Mouse (Mus musculus) MEL (cell line): ENCODE results near the gene Olfr1511. TPM values are rescaled to one million over a fixed set of nuclear protein-coding genes. Genes with fewer than 3 reads are reported as not detected.

Source experiments
- DNase-seq: peaks from one replicate; pipeline ENCODE4 v3.0.0; 2011; ENCODE audit warnings: low read depth, low spot score
- H3K27ac ChIP-seq: 2 replicates; pipeline ENCODE4 v1.5.1; 2012; ENCODE audit warnings: low read depth, mild to moderate bottlenecking, control low read depth, low read length, moderate library complexity; ENCODE audit not compliant: control insufficient read depth
- H3K27me3 ChIP-seq, 2 experiments: fragments of 150-350 bp in 1 of 2; sonication (generic) in 1 of 2; 2 replicates each; pipeline ENCODE4 v1.6.1; 2012; ENCODE audit warnings: low read length in 2 of 2, mild to moderate bottlenecking in 2 of 2, improper control_type of control experiment in 1 of 2, moderate library complexity in 1 of 2; ENCODE audit not compliant: insufficient read depth in 2 of 2, control insufficient read depth in 1 of 2
- H3K36me3 ChIP-seq, 2 experiments: 2 replicates each; pipeline ENCODE4 v1.6.1; 2012 to 2014; ENCODE audit warnings: low read length in 2 of 2, improper control_type of control experiment in 1 of 2, inconsistent platforms in 1 of 2, mild to moderate bottlenecking in 1 of 2; ENCODE audit not compliant: insufficient read depth in 2 of 2, control insufficient read depth in 1 of 2
- H3K4me1 ChIP-seq, 2 experiments: fragments of 150-350 bp in 1 of 2; sonication (generic) in 1 of 2; 2 replicates each; pipeline ENCODE4 v1.6.1; 2012; ENCODE audit warnings: low read length in 2 of 2, improper control_type of control experiment in 1 of 2, mild to moderate bottlenecking in 1 of 2; ENCODE audit not compliant: insufficient read depth in 2 of 2, control insufficient read depth in 1 of 2
- H3K4me3 ChIP-seq, 2 experiments: fragments of 150-350 bp in 1 of 2; sonication (generic) in 1 of 2; 2 replicates each; pipeline ENCODE4 v1.5.1; 2012; ENCODE audit warnings: low read depth in 2 of 2, low read length in 2 of 2, mild to moderate bottlenecking in 2 of 2, moderate library complexity in 2 of 2, control low read depth in 1 of 2, improper control_type of control experiment in 1 of 2; ENCODE audit not compliant: control insufficient read depth in 1 of 2, insufficient read depth in 1 of 2
- H3K79me2 ChIP-seq: 2 replicates; pipeline ENCODE4 v1.6.1; 2012; ENCODE audit warnings: mild to moderate bottlenecking, low read length, moderate library complexity; ENCODE audit not compliant: control insufficient read depth, poor library complexity, insufficient read depth
- H3K9ac ChIP-seq: 2 replicates; pipeline ENCODE4 v1.6.1; 2012; ENCODE audit warnings: low read depth, mild to moderate bottlenecking, control low read depth, low read length, moderate library complexity; ENCODE audit not compliant: control insufficient read depth, poor library complexity, severe bottlenecking
- H3K9me3 ChIP-seq: fragments of 150-350 bp; sonication (generic); replicated peaks from 2 replicates; pipeline ENCODE4 v1.6.1; 2012; ENCODE audit warnings: mild to moderate bottlenecking, low read length, improper control_type of control experiment, moderate library complexity; ENCODE audit not compliant: insufficient read depth
- BHLHE40 ChIP-seq: IDR thresholded peaks from 2 replicates; pipeline ENCODE4 v1.6.1; 2012; ENCODE audit warnings: low read depth, mild to moderate bottlenecking, inconsistent platforms, low read length, improper control_type of control experiment, borderline replicate concordance
- CHD1 ChIP-seq: IDR thresholded peaks from 2 replicates; pipeline ENCODE4 v1.6.1; 2012; ENCODE audit warnings: low read depth, mild to moderate bottlenecking, inconsistent platforms, low read length, improper control_type of control experiment
- E2F4 ChIP-seq: IDR thresholded peaks from 2 replicates; pipeline ENCODE4 v1.6.1; 2011; ENCODE audit warnings: low read depth, low read length, improper control_type of control experiment, borderline replicate concordance
- GATA1 ChIP-seq: IDR thresholded peaks from 2 replicates; pipeline ENCODE4 v1.6.1; 2011; ENCODE audit warnings: low read depth, low read length, improper control_type of control experiment
- HCFC1 ChIP-seq: IDR thresholded peaks from 2 replicates; pipeline ENCODE4 v1.6.1; 2012; ENCODE audit warnings: low read depth, mild to moderate bottlenecking, inconsistent platforms, low read length, improper control_type of control experiment, moderate library complexity
- NELFE ChIP-seq: IDR thresholded peaks from 2 replicates; pipeline ENCODE4 v1.6.1; 2011; ENCODE audit warnings: low read depth, low read length, improper control_type of control experiment
- USF1 ChIP-seq: IDR thresholded peaks from 2 replicates; pipeline ENCODE4 v1.6.1; 2014; ENCODE audit warnings: low read depth, mild to moderate bottlenecking, inconsistent platforms, low read length, improper control_type of control experiment, moderate library complexity
- ZMIZ1 ChIP-seq: IDR thresholded peaks from 2 replicates; pipeline ENCODE4 v1.6.1; 2012; ENCODE audit warnings: low read depth, mild to moderate bottlenecking, inconsistent platforms, low read length, improper control_type of control experiment, moderate library complexity
- polyA plus RNA-seq, 2 experiments: library from polyadenylated mRNA; stranded (reverse) in 1 of 2; unstranded in 1 of 2; fragments of >175 nt in 1 of 2; fragments of >200 nt in 1 of 2; gene quantifications; 2 replicates each; pipeline versions ENCODE4 v1.2.1 to v1.2.4; 2012; ENCODE audit warnings: low replicate concordance in 2 of 2, low read depth in 1 of 2; ENCODE audit not compliant: insufficient read length in 2 of 2, insufficient read depth in 1 of 2, missing spikeins in 1 of 2
- total RNA-seq: library from RNA; depleted of rRNA; stranded (reverse); fragments of 300-350 nt; gene quantifications from 2 replicates; pipeline ENCODE4 v1.2.3, GENCODE M21; 2012; rRNA removed

Gene Olfr1511
- total and polyA plus RNA-seq, 3 experiments: not detected

GRCm38 (mm10) chr14:52356308-52356707, 40.9 kb downstream of the Olfr1511 start, which contains the start of gene Olfr1513:
Olfr1513 (minus strand) TSS chr14:52356408.
- H3K4me3 ChIP-seq: no peak within 1 kb of the TSS
- DNase-seq: no peak
- no peak within 1 kb of the TSS for H3K27ac ChIP-seq
- no peaks in the 10 kb centered on the region for H3K79me2 ChIP-seq
- no peak within 1 kb of the TSS for H3K9ac ChIP-seq
- no peaks in the 10 kb centered on the region for H3K36me3 ChIP-seq
- H3K27me3 ChIP-seq: peaks cover 2 to 4% of the 10 kb centered on the region in 2 experiments; a peak in 3 of 4 replicates
- H3K4me1 ChIP-seq: no peaks in the 10 kb centered on the region
- no peak for TF ChIP-seq CHD1
- no peak for TF ChIP-seq NELFE
- TF ChIP-seq GATA1: no peak
- no peak for TF ChIP-seq BHLHE40
- TF ChIP-seq ZMIZ1: no peak
- TF ChIP-seq USF1: no peak
- TF ChIP-seq E2F4: no peak
- no peak for TF ChIP-seq HCFC1
- H3K9me3 ChIP-seq: no peaks in the 10 kb centered on the region

Other genes with a start within 250 kb of the Olfr1511 start
- 87.1 and 97.3 TPM in 2 replicates for gene Supt16, start 200.0 kb downstream of the Olfr1511 start, total RNA-seq
- gene Supt16, start 200.0 kb downstream of the Olfr1511 start, polyA plus RNA-seq: 100 to 1,000 TPM; 114 to 145 TPM
- gene Chd8, start 139.6 kb downstream of the Olfr1511 start, total RNA-seq: 46.5 and 47.5 TPM in 2 replicates
- gene Chd8, start 139.6 kb downstream of the Olfr1511 start, polyA plus RNA-seq: 10 to 100 TPM; 73.5 to 85.6 TPM
- 35.1 and 39.0 TPM in 2 replicates for gene Tox4, start 118.2 kb downstream of the Olfr1511 start, total RNA-seq
- gene Tox4, start 118.2 kb downstream of the Olfr1511 start, polyA plus RNA-seq: 10 to 100 TPM in 1 of 2 experiments, not detected in 1; 42.2 TPM
- gene Rab2b, start 117.8 kb downstream of the Olfr1511 start, total RNA-seq: 2.9 and 3.0 TPM in 2 replicates
- gene Rab2b, start 117.8 kb downstream of the Olfr1511 start, polyA plus RNA-seq: 1 to 10 TPM in 1 of 2 experiments, not detected in 1; 5.9 TPM
- 40.3 and 49.8 TPM in 2 replicates for gene Mettl3, start 92.3 kb downstream of the Olfr1511 start, total RNA-seq
- 10 to 100 TPM in 1 of 2 experiments, not detected in 1; 50.7 TPM for gene Mettl3, start 92.3 kb downstream of the Olfr1511 start, polyA plus RNA-seq
- gene Sall2, start 68.6 kb downstream of the Olfr1511 start, total RNA-seq: not detected in 2 replicates
- not detected for gene Sall2, start 68.6 kb downstream of the Olfr1511 start, polyA plus RNA-seq
- 0.08 TPM in 1 of 2 replicates, not detected in the other for gene Olfr1513, start 41.0 kb downstream of the Olfr1511 start, total RNA-seq
- not detected for gene Olfr1513, start 41.0 kb downstream of the Olfr1511 start, polyA plus RNA-seq
- gene Olfr1512, start 18.2 kb downstream of the Olfr1511 start, total RNA-seq: 0.23 TPM in 2 replicates
- gene Olfr1512, start 18.2 kb downstream of the Olfr1511 start, polyA plus RNA-seq: under 1 TPM in 1 of 2 experiments, not detected in 1; 0.24 TPM
- gene Olfr1510, start 17.0 kb upstream of the Olfr1511 start, total RNA-seq: not detected in 2 replicates
- gene Olfr1510, start 17.0 kb upstream of the Olfr1511 start, polyA plus RNA-seq: not detected
- not detected in 2 replicates for gene Olfr1509, start 45.6 kb upstream of the Olfr1511 start, total RNA-seq
- gene Olfr1509, start 45.6 kb upstream of the Olfr1511 start, polyA plus RNA-seq: not detected
- not detected in 2 replicates for gene Olfr1508, start 70.1 kb upstream of the Olfr1511 start, total RNA-seq
- not detected for gene Olfr1508, start 70.1 kb upstream of the Olfr1511 start, polyA plus RNA-seq
- not detected in 2 replicates for gene Olfr1507, start 98.4 kb upstream of the Olfr1511 start, total RNA-seq
- gene Olfr1507, start 98.4 kb upstream of the Olfr1511 start, polyA plus RNA-seq: not detected